In genomic region chr15:7814371-7814680, GRCm38 (mm10) we compare ENCODE assay signal across 14 mouse cellular contexts. TPM values are rescaled to one million over a fixed set of nuclear protein-coding genes. Genes with fewer than 3 reads are reported as not detected.
DNase-seq lines count a peak whose midpoint lies in the region; ATAC-seq lines count a peak whose summit lies in the region.
"Had no signal": no experiment of that assay in that cellular context is flagged by ENCODE, and none has a peak within 500 bp of the region (broad histone marks: within the 10 kb centered on the region; RNA-seq: fewer than 3 reads in every experiment).

No protein-coding gene starts in this region.

- no peak overlapping the region for H3K9ac ChIP-seq in hindbrain, embryonic 12.5 days
- no peak overlapping the region for H3K9ac ChIP-seq in hindbrain, embryonic 16.5 days (ENCODE audit: low read depth, low read length)
- no peak overlapping the region for H3K9ac ChIP-seq in embryonic facial prominence, embryonic 14.5 days (ENCODE audit: low read depth, low read length)
- H3K9ac ChIP-seq in limb, embryonic 15.5 days = no peak overlapping the region
- no peak overlapping the region for H3K9ac ChIP-seq in neural tube, embryonic 15.5 days (replicated peaks)
- H3K9ac ChIP-seq: liver, embryonic 12.5 days had no signal

- no peaks in the 10 kb centered on the region for H3K36me3 ChIP-seq in hindbrain, embryonic 12.5 days
- H3K36me3 ChIP-seq in hindbrain, embryonic 16.5 days (ENCODE audit: control insufficient read depth, insufficient read depth, low read length) = no peaks in the 10 kb centered on the region
- no peaks in the 10 kb centered on the region for H3K36me3 ChIP-seq in embryonic facial prominence, embryonic 14.5 days (ENCODE audit: control insufficient read depth, insufficient read depth, low read length)
- no peaks in the 10 kb centered on the region for H3K36me3 ChIP-seq in limb, embryonic 15.5 days
- no peaks in the 10 kb centered on the region for H3K36me3 ChIP-seq in neural tube, embryonic 15.5 days
- H3K36me3 ChIP-seq: liver, embryonic 12.5 days had no signal

- H3K4me1 ChIP-seq in hindbrain, embryonic 12.5 days = peaks cover 38% of the 10 kb centered on the region
- peaks cover 38% of the 10 kb centered on the region for H3K4me1 ChIP-seq in hindbrain, embryonic 16.5 days (ENCODE audit: control insufficient read depth, insufficient read depth, low read depth, low read length)
- peaks cover 12% of the 10 kb centered on the region for H3K4me1 ChIP-seq in embryonic facial prominence, embryonic 14.5 days (ENCODE audit: control insufficient read depth, insufficient read depth, low read length)
- peaks cover 49% of the 10 kb centered on the region for H3K4me1 ChIP-seq in limb, embryonic 15.5 days
- H3K4me1 ChIP-seq in neural tube, embryonic 15.5 days = peaks cover 57% of the 10 kb centered on the region
- H3K4me1 ChIP-seq: liver, embryonic 12.5 days had no signal

- no peak for ATAC-seq in hindbrain, embryonic 12.5 days (ENCODE audit: low FRiP score)
- no peak for ATAC-seq in hindbrain, embryonic 16.5 days
- no peak for ATAC-seq in embryonic facial prominence, embryonic 14.5 days (ENCODE audit: low read depth)
- no peak for ATAC-seq in limb, embryonic 15.5 days (ENCODE audit: insufficient number of reproducible peaks, low FRiP score, low TSS enrichment, low read depth)
- ATAC-seq in neural tube, embryonic 15.5 days (ENCODE audit: low FRiP score) = no peak
- ATAC-seq: liver, embryonic 12.5 days had no signal

- WGBS in hindbrain, embryonic 12.5 days = 7% methylated on average over 7 of the region's 7 CpGs
- WGBS in hindbrain, embryonic 16.5 days = 14% methylated on average over 7 of the region's 7 CpGs
- 13% methylated on average over 7 of the region's 7 CpGs for WGBS in embryonic facial prominence, embryonic 14.5 days
- 15% methylated on average over 7 of the region's 7 CpGs for WGBS in limb, embryonic 15.5 days
- WGBS in neural tube, embryonic 15.5 days = 6% methylated on average over 7 of the region's 7 CpGs

- no peak overlapping the region for H3K27ac ChIP-seq in hindbrain, embryonic 12.5 days
- no peak overlapping the region for H3K27ac ChIP-seq in hindbrain, embryonic 16.5 days (ENCODE audit: low read depth, low read length)
- H3K27ac ChIP-seq in embryonic facial prominence, embryonic 14.5 days (replicated peaks; ENCODE audit: low read depth, low read length) = no peak overlapping the region
- H3K27ac ChIP-seq in limb, embryonic 15.5 days = no peak overlapping the region
- no peak overlapping the region for H3K27ac ChIP-seq in neural tube, embryonic 15.5 days (replicated peaks)
- H3K27ac ChIP-seq: liver, embryonic 12.5 days had no signal

- H3K9me3 ChIP-seq in hindbrain, embryonic 12.5 days (replicated peaks) = no peaks in the 10 kb centered on the region
- H3K9me3 ChIP-seq in hindbrain, embryonic 16.5 days (ENCODE audit: control insufficient read depth, low read length) = no peaks in the 10 kb centered on the region
- no peaks in the 10 kb centered on the region for H3K9me3 ChIP-seq in embryonic facial prominence, embryonic 14.5 days (ENCODE audit: control insufficient read depth, low read length)
- H3K9me3 ChIP-seq in limb, embryonic 15.5 days = no peaks in the 10 kb centered on the region
- no peaks in the 10 kb centered on the region for H3K9me3 ChIP-seq in neural tube, embryonic 15.5 days (replicated peaks)
- H3K9me3 ChIP-seq: liver, embryonic 12.5 days; megakaryocyte, embryonic 14.5 days had no signal

- no peak overlapping the region; the same call in 1 of the 2 replicates for H3K4me2 ChIP-seq in hindbrain, embryonic 12.5 days (replicated peaks)
- no peak overlapping the region for H3K4me2 ChIP-seq in hindbrain, embryonic 16.5 days (ENCODE audit: low read length)
- H3K4me2 ChIP-seq in embryonic facial prominence, embryonic 14.5 days (ENCODE audit: low read depth, low read length) = peak overlapping the region; percentile 89
- 0 out of 2 replicates have a peak overlapping the region, but pooled peaks have one; percentile 89 for H3K4me2 ChIP-seq in limb, embryonic 15.5 days
- peak overlapping the region; percentile 100 for H3K4me2 ChIP-seq in neural tube, embryonic 15.5 days

- DNase-seq in embryonic facial prominence, embryonic 14.5 days (ENCODE audit: low spot score) = no peak
- DNase-seq in testis, postnatal 14 days (ENCODE audit: low spot score) = no peak
- no peak for DNase-seq in layer of hippocampus, postnatal 10 days (ENCODE audit: low spot score in 2 of 2)
- DNase-seq in gastrocnemius, postnatal 25 days = no peak
- DNase-seq: kidney, postnatal 14 days; thymus, postnatal 25 days had no signal

- H3K27me3 ChIP-seq in hindbrain, embryonic 12.5 days = peaks cover 97% of the 10 kb centered on the region
- H3K27me3 ChIP-seq in hindbrain, embryonic 16.5 days (replicated peaks; ENCODE audit: control insufficient read depth, insufficient read depth, low read length) = peaks cover 49% of the 10 kb centered on the region
- H3K27me3 ChIP-seq in embryonic facial prominence, embryonic 14.5 days (replicated peaks; ENCODE audit: control insufficient read depth, insufficient read depth, low read length) = peaks cover 93% of the 10 kb centered on the region
- H3K27me3 ChIP-seq in limb, embryonic 15.5 days = peaks cover 96% of the 10 kb centered on the region
- H3K27me3 ChIP-seq in neural tube, embryonic 15.5 days (replicated peaks) = peaks cover 98% of the 10 kb centered on the region
- H3K27me3 ChIP-seq: CH12.LX had no signal

- H3K4me3 ChIP-seq in hindbrain, embryonic 12.5 days = 0 out of 2 replicates have a peak overlapping the region, but pooled peaks have one; percentile 49
- no peak overlapping the region for H3K4me3 ChIP-seq in hindbrain, embryonic 16.5 days (ENCODE audit: low read length)
- peak overlapping the region; percentile 60; the same call in 1 of the 2 replicates for H3K4me3 ChIP-seq in embryonic facial prominence, embryonic 14.5 days (ENCODE audit: low read depth, low read length)
- peak overlapping the region; percentile 48; the same call in 1 of the 2 replicates for H3K4me3 ChIP-seq in limb, embryonic 15.5 days
- peak overlapping the region; percentile 52; the same call in 1 of the 2 replicates for H3K4me3 ChIP-seq in neural tube, embryonic 15.5 days (replicated peaks)

RNA-seq across cellular contexts. Expression of gene Gdnf, which starts 3.7 kb away (rescaled TPM):
- polyA plus RNA-seq in hindbrain, embryonic 12.5 days (2016; fragmentation: Nextera tagmentation; extraction: Ambion mirVana) = 0.45 and 0.50 TPM in 2 replicates
- 0.23 and 0.32 TPM in 2 replicates for polyA plus RNA-seq in hindbrain, embryonic 16.5 days (2015; fragmentation: Nextera tagmentation; extraction: Ambion mirVana)
- polyA plus RNA-seq in embryonic facial prominence, embryonic 14.5 days (2014; fragmentation: Nextera tagmentation; extraction: Ambion mirVana) = 0.89 and 1.2 TPM in 2 replicates
- polyA plus RNA-seq in limb, embryonic 15.5 days (2015; fragmentation: Nextera tagmentation; extraction: Ambion mirVana) = 0.84 and 0.86 TPM in 2 replicates
- 0.10 and 0.52 TPM in 2 replicates for polyA plus RNA-seq in neural tube, embryonic 15.5 days (2015; fragmentation: Nextera tagmentation; extraction: Ambion mirVana)
- total RNA-seq in layer of hippocampus, postnatal 10 days (2021) = under 1 TPM; 0.09 to 0.18 TPM
- under 1 TPM; 0.69 to 0.75 TPM for total RNA-seq in gastrocnemius, postnatal 25 days (2021)
- total RNA-seq: CH12.LX; granulocyte monocyte progenitor cell, adult 5-6 weeks had no signal

Comparison
In these comparisons a context has a peak if more than half of its experiments do, and no peak if none do; other contexts are left out.
1. H3K4me2 ChIP-seq: peak in embryonic facial prominence, embryonic 14.5 days (single experiment), limb, embryonic 15.5 days (single experiment) and neural tube, embryonic 15.5 days (single experiment); none in hindbrain, embryonic 12.5 days (single experiment) and hindbrain, embryonic 16.5 days (single experiment).